ENCODE assay signal across 30 mouse cellular contexts in genomic region chr3:107454280-107454679, GRCm38 (mm10). TPM values are rescaled to one million over a fixed set of nuclear protein-coding genes. Genes with fewer than 3 reads are reported as not detected.
"Had no signal": no experiment of that assay in that cellular context is flagged by ENCODE, and none has a peak within 500 bp of the region (broad histone marks: within the 10 kb centered on the region; RNA-seq: fewer than 3 reads in every experiment).

No protein-coding gene starts in this region.

- H3K4me3 ChIP-seq: heart, embryonic 12.5 days; heart, embryonic 13.5 days; heart, embryonic 15.5 days; hindbrain, embryonic 10.5 days; hindbrain, embryonic 12.5 days; hindbrain, embryonic 13.5 days; hindbrain, embryonic 15.5 days; intestine, embryonic 15.5 days; kidney, embryonic 15.5 days; left cerebral cortex, adult 2 months had no signal

- H3K27ac ChIP-seq: heart, embryonic 13.5 days; heart, embryonic 15.5 days; hindbrain, embryonic 10.5 days; hindbrain, embryonic 12.5 days; hindbrain, embryonic 13.5 days; hindbrain, embryonic 14.5 days; hindbrain, embryonic 15.5 days; hindbrain, postnatal 0 days; intestine, embryonic 15.5 days; kidney, embryonic 15.5 days; kidney, postnatal 0 days; left cerebral cortex, adult 2 months had no signal

- DNase-seq: heart, postnatal 10 days; heart, postnatal 14 days; heart, postnatal 36 days; heart, postnatal 4 days; kidney, adult 11 months; kidney, adult 18-20 months; kidney, adult 2 months; kidney, adult 8-10 months; kidney, adult 9 months; kidney, postnatal 10 days; kidney, postnatal 14 days; kidney, postnatal 25 days; kidney, postnatal 36 days; kidney, postnatal 4 days; layer of hippocampus, adult 9-11 months; layer of hippocampus, postnatal 36 days had no signal

RNA-seq across cellular contexts. Expression of gene Kcnc4, which starts 5.1 kb away (rescaled TPM):
- total RNA-seq: hematopoietic stem cell, adult 5-6 weeks had no signal
